Mouse (Mus musculus): Measurements from ENCODE around the gene Ung.

Ung gene

GRCm38 (mm10) chr5:114130698-114131520, 723 bp downstream of the Ung start:
- in situ Hi-C loops (cut with MboI, MseI) = no loop called here

- in situ Hi-C loops (cut with MboI, MseI) = no loop called here
These were observed 1.3 kb downstream of the Ung start for GRCm38 (mm10) chr5:114131521-114131840.

GRCm38 (mm10) chr5:114132841-114133240, 2.7 kb downstream of the Ung start:
- in situ Hi-C loops (cut with MboI, MseI) = no loop called here

- in situ Hi-C loops (cut with MboI, MseI) = no loop called here
These were observed 3.9 kb downstream of the Ung start for GRCm38 (mm10) chr5:114134091-114134534.

- in situ Hi-C loops (cut with MboI, MseI) = no loop called here
These were observed 5.3 kb downstream of the Ung start for GRCm38 (mm10) chr5:114135516-114135915.

GRCm38 (mm10) chr5:114137481-114138276, 7.5 kb downstream of the Ung start:
- in situ Hi-C loops (cut with MboI, MseI) = no loop called here

GRCm38 (mm10) chr5:114138277-114139164, 8.3 kb downstream of the Ung start:
- in situ Hi-C loops (cut with MboI, MseI) = no loop called here

- in situ Hi-C loops (cut with MboI, MseI) = no loop called here
These were observed 9.0 kb downstream of the Ung start for GRCm38 (mm10) chr5:114139175-114139574.

GRCm38 (mm10) chr5:114146028-114146888, 16.1 kb downstream of the Ung start, which contains the start of gene Acacb:
Gene Acacb (plus strand): TSS chr5:114146535.
- in situ Hi-C loops (cut with MboI, MseI) = no loop called here

- in situ Hi-C loops (cut with MboI, MseI) = no loop called here
These were observed 17.1 kb downstream of the Ung start for GRCm38 (mm10) chr5:114147043-114147972.

- in situ Hi-C loops (cut with MboI, MseI) = loop anchor here in 1 of 2 experiments (10.0 kb wide), 1 partner anchor 1358 kb away; no protein-coding TSS in a partner anchor
These were observed 22.3 kb downstream of the Ung start for GRCm38 (mm10) chr5:114152359-114153092.

GRCm38 (mm10) chr5:114153490-114153889, 23.3 kb downstream of the Ung start:
- in situ Hi-C loops (cut with MboI, MseI) = loop anchor here in 1 of 2 experiments (10.0 kb wide), 1 partner anchor 1359 kb away; no protein-coding TSS in a partner anchor

- in situ Hi-C loops (cut with MboI, MseI) = loop anchor here in 1 of 2 experiments (10.0 kb wide), 1 partner anchor 1360 kb away; no protein-coding TSS in a partner anchor
These were observed 24.6 kb downstream of the Ung start for GRCm38 (mm10) chr5:114154765-114155164.

- in situ Hi-C loops (cut with MboI, MseI) = loop anchor here in 1 of 2 experiments (10.0 kb wide), 1 partner anchor 1361 kb away; no protein-coding TSS in a partner anchor
These were observed 25.2 kb downstream of the Ung start for GRCm38 (mm10) chr5:114155168-114155933.

GRCm38 (mm10) chr5:114157236-114157635, 27.1 kb downstream of the Ung start:
- in situ Hi-C loops (cut with MboI, MseI) = loop anchor here in 1 of 2 experiments (10.0 kb wide), 1 partner anchor 1362 kb away; no protein-coding TSS in a partner anchor

GRCm38 (mm10) chr5:114161424-114161823, 31.2 kb downstream of the Ung start:
- in situ Hi-C loops (cut with MboI, MseI) = no loop called here

GRCm38 (mm10) chr5:114162106-114162815, 32.1 kb downstream of the Ung start:
- in situ Hi-C loops (cut with MboI, MseI) = no loop called here
